Mouse (Mus musculus): ENCODE results near the gene Gm21936.
"Not testable (repeated sequence)": the region's sequence is repeated elsewhere in the genome, so short reads cannot be mapped to it uniquely, and the experiment has no call there.

The Gm21936 gene

GRCm38 (mm10) chr12:87795212-87795611, at the start of gene Gm21936:
Gene Gm21936 (plus strand): TSS chr12:87795512.
- DNase-seq = not testable (repeated sequence)

GRCm38 (mm10) chr12:87775655-87776054, 19.7 kb upstream of the Gm21936 start, which contains the start of gene Gm21319:
Gene Gm21319 (minus strand): TSS chr12:87775755.
- DNase-seq = not testable (repeated sequence)

- not testable (repeated sequence) for DNase-seq
Measured at GRCm38 (mm10) chr12:87797971-87798370, 2.7 kb downstream of the Gm21936 start.

GRCm38 (mm10) chr12:87816277-87816676, 21.0 kb downstream of the Gm21936 start, which contains the start of gene BB287469:
Gene BB287469 (plus strand): TSS chr12:87816577.
- DNase-seq = not testable (repeated sequence)

GRCm38 (mm10) chr12:87842239-87842638, 46.9 kb downstream of the Gm21936 start, which contains the start of gene Gm2001:
Gene Gm2001 (minus strand): TSS chr12:87842339.
- DNase-seq = not testable (repeated sequence)
